30 mouse cellular contexts compared by ENCODE assay signal in genomic region chr3:154381561-154381960, GRCm38 (mm10). TPM values are rescaled to one million over a fixed set of nuclear protein-coding genes. Genes with fewer than 3 reads are reported as not detected.
A peak's percentile ranks its signal among the peaks of the same experiment; 100 is the strongest.
DNase-seq lines count a peak whose midpoint lies in the region; ATAC-seq and TF ChIP-seq lines count a peak whose summit lies in the region.
"Had no signal": no experiment of that assay in that cellular context is flagged by ENCODE, and none has a peak within 500 bp of the region (broad histone marks: within the 10 kb centered on the region; RNA-seq: fewer than 3 reads in every experiment).

No protein-coding gene starts in this region.

- H3K27ac ChIP-seq in midbrain, embryonic 12.5 days (replicated peaks): no peak overlapping the region
- H3K27ac ChIP-seq in midbrain, embryonic 13.5 days: no peak overlapping the region
- H3K27ac ChIP-seq in ES-E14 (ENCODE audit: insufficient read depth, low read depth, low read length, poor library complexity, severe bottlenecking): no peak overlapping the region
- H3K27ac ChIP-seq: gastrocnemius, adult 2 months; hindbrain, embryonic 14.5 days; limb, embryonic 10.5 days; liver, embryonic 15.5 days; lung, embryonic 15.5 days; neural tube, embryonic 12.5 days had no signal

- H3K4me2 ChIP-seq in midbrain, embryonic 12.5 days (replicated peaks): no peak overlapping the region
- no peak overlapping the region for H3K4me2 ChIP-seq in midbrain, embryonic 13.5 days (replicated peaks)
- H3K4me2 ChIP-seq: hindbrain, embryonic 14.5 days; liver, embryonic 15.5 days; lung, embryonic 15.5 days; neural tube, embryonic 12.5 days had no signal

- DNase-seq in ES-E14 (ENCODE audit: low read depth, low spot score): peak; percentile 66
- DNase-seq in brain, embryonic 14.5 days (ENCODE audit: low read depth): peak; percentile 77
- DNase-seq in lung, postnatal 10 days: no peak
- DNase-seq in layer of hippocampus, adult 8-10 months (ENCODE audit: low spot score in 2 of 2): no peak
- no peak for DNase-seq in kidney, adult 11 months
- DNase-seq: adrenal gland, postnatal 10 days; cerebellum, adult 9-10 months; gastrocnemius, adult 2 months; kidney, adult 2 months; kidney, postnatal 14 days; liver; lung, postnatal 4 days; thymus, postnatal 14 days had no signal

- peaks cover 20% of the 10 kb centered on the region for H3K4me1 ChIP-seq in midbrain, embryonic 12.5 days
- peaks cover 26% of the 10 kb centered on the region for H3K4me1 ChIP-seq in midbrain, embryonic 13.5 days (replicated peaks)
- peaks cover 5% of the 10 kb centered on the region in 2 experiments; a peak in 1 of 4 replicates for H3K4me1 ChIP-seq in ES-E14 (ENCODE audit: control insufficient read depth in 2 of 2, insufficient read depth in 2 of 2, low read length in 2 of 2, poor library complexity in 1 of 2)
- H3K4me1 ChIP-seq: liver, embryonic 15.5 days; lung, embryonic 15.5 days had no signal

- TF ChIP-seq POLR2A in brain, embryonic 14.5 days (IDR thresholded peaks at IDR 0.05; ENCODE audit: borderline replicate concordance, extremely low read depth, insufficient read depth, insufficient read length, poor library complexity, severe bottlenecking): no peak

- H3K36me3 ChIP-seq in midbrain, embryonic 12.5 days: no peaks in the 10 kb centered on the region
- no peaks in the 10 kb centered on the region for H3K36me3 ChIP-seq in midbrain, embryonic 13.5 days
- H3K36me3 ChIP-seq in ES-E14 (ENCODE audit: control insufficient read depth, insufficient read depth, low read length, poor library complexity, severe bottlenecking): no peaks in the 10 kb centered on the region
- H3K36me3 ChIP-seq: G1E; limb, embryonic 10.5 days; liver, embryonic 15.5 days; lung, embryonic 15.5 days; neural tube, embryonic 12.5 days had no signal

- 16% methylated on average over 5 of the region's 5 CpGs for WGBS in midbrain, embryonic 12.5 days
- 7% methylated on average over 5 of the region's 5 CpGs for WGBS in midbrain, embryonic 13.5 days

- no peaks in the 10 kb centered on the region for H3K9me3 ChIP-seq in midbrain, embryonic 12.5 days
- H3K9me3 ChIP-seq in midbrain, embryonic 13.5 days: no peaks in the 10 kb centered on the region
- no peaks in the 10 kb centered on the region for H3K9me3 ChIP-seq in ES-E14 (ENCODE audit: control insufficient read depth, insufficient read depth, low read depth, low read length)
- H3K9me3 ChIP-seq: limb, embryonic 10.5 days; liver, embryonic 15.5 days; lung, embryonic 15.5 days; neural tube, embryonic 12.5 days had no signal

- in situ Hi-C loops in ES-E14 (cut with MboI; ENCODE audit: low sequenced_read_pairs in 2 of 2, unreplicated experiment in 2 of 2): no loop called here

- H3K4me3 ChIP-seq in midbrain, embryonic 12.5 days: no peak overlapping the region
- no peak overlapping the region for H3K4me3 ChIP-seq in midbrain, embryonic 13.5 days (replicated peaks)
- H3K4me3 ChIP-seq in ES-E14 (ENCODE audit: insufficient read depth in 1 of 2, low read depth in 1 of 2, low read length in 2 of 2, poor library complexity in 1 of 2, severe bottlenecking in 1 of 2): no peak overlapping the region
- H3K4me3 ChIP-seq: gastrocnemius, adult 2 months; limb, embryonic 10.5 days; liver, embryonic 15.5 days; lung, embryonic 15.5 days; neural tube, embryonic 12.5 days had no signal

- ATAC-seq in midbrain, embryonic 12.5 days (ENCODE audit: low FRiP score, low read depth): peak; percentile 21
- ATAC-seq in midbrain, embryonic 13.5 days: no peak
- ATAC-seq: inflammation-experienced regulatory T-cells, adult 6 months; Patski had no signal

- H3K9ac ChIP-seq in midbrain, embryonic 12.5 days (replicated peaks): no peak overlapping the region
- no peak overlapping the region for H3K9ac ChIP-seq in midbrain, embryonic 13.5 days (replicated peaks)
- H3K9ac ChIP-seq in ES-E14 (ENCODE audit: insufficient read depth, low read depth, low read length, poor library complexity, severe bottlenecking): no peak overlapping the region
- H3K9ac ChIP-seq: hindbrain, embryonic 14.5 days; liver, embryonic 15.5 days; lung, embryonic 15.5 days; neural tube, embryonic 12.5 days had no signal

- TF ChIP-seq CTCF in brain, embryonic 14.5 days (IDR thresholded peaks at IDR 0.05; ENCODE audit: borderline replicate concordance, extremely low read depth, insufficient read depth, insufficient read length): no peak

- H3K27me3 ChIP-seq in midbrain, embryonic 12.5 days: peaks cover 11% of the 10 kb centered on the region; the same call in 1 of the 2 replicates
- H3K27me3 ChIP-seq in midbrain, embryonic 13.5 days: peaks cover 4% of the 10 kb centered on the region; the same call in 1 of the 2 replicates
- H3K27me3 ChIP-seq: liver, embryonic 15.5 days; lung, embryonic 15.5 days; neural tube, embryonic 12.5 days had no signal

TF ChIP-seq in ES-E14, 5 proteins besides CTCF, POLR2A, EP300 and RAD21:
- TF ChIP-seq HCFC1 (IDR thresholded peaks at IDR 0.05; ENCODE audit: borderline replicate concordance, insufficient read depth, low read length): no peak
- peak; percentile 99 for TF ChIP-seq ZNF384 (IDR thresholded peaks at IDR 0.05; ENCODE audit: low read depth, low read length)

RNA-seq across cellular contexts. Expression of gene Lhx8, which starts 51.1 kb away (rescaled TPM):
- polyA plus RNA-seq in midbrain, embryonic 12.5 days (2016; fragmentation: Nextera tagmentation; extraction: Ambion mirVana): 0.50 and 1.2 TPM in 2 replicates
- polyA plus RNA-seq in midbrain, embryonic 13.5 days (2015; fragmentation: Nextera tagmentation; extraction: Ambion mirVana): 0.37 and 1.4 TPM in 2 replicates
- not detected in 2 replicates for total RNA-seq in ES-E14 (2012; rRNA removed)
- 11.7 and 28.4 TPM in 2 replicates for polyA plus RNA-seq in brain, embryonic 14.5 days (2012; rRNA removed)
- not detected for total RNA-seq in layer of hippocampus, adult 8-10 months (2022)
- total RNA-seq: common myeloid progenitor, adult 5-6 weeks; heart, adult 8-10 months; heart, postnatal 25 days; layer of hippocampus, postnatal 25 days; megakaryocyte-erythroid progenitor cell, adult 5-6 weeks had no signal
- polyA plus RNA-seq: C2C12; G1E; hindbrain, embryonic 14.5 days; inflammation-experienced regulatory T-cells, adult 6 months; limb, embryonic 10.5 days; liver, embryonic 15.5 days; Patski; spleen, adult 2 months had no signal

Comparison
In these comparisons a context has a peak if more than half of its experiments do, and no peak if none do; other contexts are left out.
1. DNase-seq: peak in ES-E14 (single experiment) and brain, embryonic 14.5 days (single experiment); none in lung, postnatal 10 days (single experiment), layer of hippocampus, adult 8-10 months (0 of 2) and kidney, adult 11 months (single experiment).